Comparison of ENCODE assay signal across 8 mouse cellular contexts in genomic region chr15:77933770-77934169, GRCm38 (mm10). TPM values are rescaled to one million over a fixed set of nuclear protein-coding genes. Genes with fewer than 3 reads are reported as not detected.
DNase-seq lines count a peak whose midpoint lies in the region; ATAC-seq and TF ChIP-seq lines count a peak whose summit lies in the region.

No protein-coding gene starts in this region.

- no peak overlapping the region; the same call in 1 of the 2 replicates for H3K27ac ChIP-seq in bone marrow, adult 2 months (ENCODE audit: control insufficient read depth, insufficient read depth, low read depth, low read length, poor library complexity)
- no peak overlapping the region for H3K27ac ChIP-seq in embryonic fibroblast, embryonic 13.5 days (ENCODE audit: insufficient read depth, low read length)
- no peak overlapping the region for H3K27ac ChIP-seq in heart, embryonic 11.5 days (ENCODE audit: low read depth, low read length)
- H3K27ac ChIP-seq in kidney, embryonic 15.5 days, result no peak overlapping the region
- H3K27ac ChIP-seq in limb, embryonic 15.5 days, result no peak overlapping the region
- H3K27ac ChIP-seq in midbrain, postnatal 0 days (ENCODE audit: low read depth, low read length), result no peak overlapping the region

- TF ChIP-seq POLR2A in bone marrow, adult 2 months (IDR thresholded peaks at IDR 0.05; ENCODE audit: borderline replicate concordance, control insufficient read depth, low read depth, low read length), result no peak; the same call in 1 of the 2 replicates
- no peak for TF ChIP-seq POLR2A in embryonic fibroblast, embryonic 13.5 days (IDR thresholded peaks at IDR 0.05; ENCODE audit: low read depth, low read length)

- peak; percentile 99 for TF ChIP-seq CTCF in bone marrow, adult 2 months (IDR thresholded peaks at IDR 0.05; ENCODE audit: control insufficient read depth, insufficient read depth, low read length)
- peak; percentile 99 for TF ChIP-seq CTCF in embryonic fibroblast, embryonic 13.5 days (IDR thresholded peaks at IDR 0.05; ENCODE audit: borderline replicate concordance, insufficient read depth, low read length)
- TF ChIP-seq CTCF in midbrain, postnatal 0 days (IDR thresholded peaks at IDR 0.05), result peak; percentile 97

- H3K27me3 ChIP-seq in heart, embryonic 11.5 days (ENCODE audit: control insufficient read depth, insufficient read depth, low read length), result no peaks in the 10 kb centered on the region
- no peaks in the 10 kb centered on the region for H3K27me3 ChIP-seq in kidney, embryonic 15.5 days
- H3K27me3 ChIP-seq in limb, embryonic 15.5 days, result no peaks in the 10 kb centered on the region
- no peaks in the 10 kb centered on the region for H3K27me3 ChIP-seq in midbrain, postnatal 0 days (ENCODE audit: insufficient read depth, low read length)

- H3K9ac ChIP-seq in heart, embryonic 11.5 days (ENCODE audit: low read depth, low read length), result no peak overlapping the region
- peak overlapping the region; percentile 29; the same call in 1 of the 2 replicates for H3K9ac ChIP-seq in kidney, embryonic 15.5 days
- H3K9ac ChIP-seq in limb, embryonic 15.5 days, result no peak overlapping the region
- no peak overlapping the region for H3K9ac ChIP-seq in midbrain, postnatal 0 days (replicated peaks; ENCODE audit: low read length, poor library complexity, severe bottlenecking)

- ATAC-seq in heart, embryonic 11.5 days (replicated peaks; ENCODE audit: insufficient number of reproducible peaks, low FRiP score, low TSS enrichment), result no peak
- peak; percentile 24; the same call in 1 of the 2 replicates for ATAC-seq in kidney, embryonic 15.5 days (replicated peaks; ENCODE audit: low FRiP score)
- ATAC-seq in limb, embryonic 15.5 days (ENCODE audit: insufficient number of reproducible peaks, low FRiP score, low TSS enrichment, low read depth), result no peak
- 0 out of 2 replicates have a peak, but pooled peaks have one; percentile 15 for ATAC-seq in midbrain, postnatal 0 days (ENCODE audit: low FRiP score)

- H3K4me2 ChIP-seq in heart, embryonic 11.5 days, result peak overlapping the region; percentile 0
- peak overlapping the region; percentile 47 for H3K4me2 ChIP-seq in kidney, embryonic 15.5 days
- H3K4me2 ChIP-seq in limb, embryonic 15.5 days, result peak overlapping the region; percentile 44
- peak overlapping the region; percentile 36 for H3K4me2 ChIP-seq in midbrain, postnatal 0 days (ENCODE audit: low read depth, low read length, poor library complexity, severe bottlenecking)

- peak; percentile 92 for DNase-seq in 416B (ENCODE audit: low read depth)
- peak; percentile 94 for DNase-seq in midbrain, postnatal 0 days (ENCODE audit: low spot score)
- peak; percentile 98 to 100 for DNase-seq in spleen, postnatal 10 days (ENCODE audit: low spot score in 2 of 2)

- H3K36me3 ChIP-seq in heart, embryonic 11.5 days (ENCODE audit: control insufficient read depth, insufficient read depth, low read length), result no peaks in the 10 kb centered on the region
- H3K36me3 ChIP-seq in kidney, embryonic 15.5 days, result no peaks in the 10 kb centered on the region
- no peaks in the 10 kb centered on the region for H3K36me3 ChIP-seq in limb, embryonic 15.5 days
- no peaks in the 10 kb centered on the region for H3K36me3 ChIP-seq in midbrain, postnatal 0 days (ENCODE audit: insufficient read depth, low read length)

- WGBS in bone marrow, adult 2 months, result under 1% methylated on average over 14 of the region's 14 CpGs
- WGBS in heart, embryonic 11.5 days (ENCODE audit: insufficient replicate concordance), result 2% methylated on average over 14 of the region's 14 CpGs
- 1% methylated on average over 14 of the region's 14 CpGs for WGBS in kidney, embryonic 15.5 days
- WGBS in limb, embryonic 15.5 days, result under 1% methylated on average over 14 of the region's 14 CpGs
- under 1% methylated on average over 14 of the region's 14 CpGs for WGBS in midbrain, postnatal 0 days

- no peak overlapping the region for H3K4me3 ChIP-seq in bone marrow, adult 2 months (replicated peaks; ENCODE audit: control insufficient read depth, low read depth, low read length)
- H3K4me3 ChIP-seq in embryonic fibroblast, embryonic 13.5 days (ENCODE audit: insufficient read depth, low read length), result no peak overlapping the region
- no peak overlapping the region for H3K4me3 ChIP-seq in heart, embryonic 11.5 days (ENCODE audit: low read depth, low read length)
- H3K4me3 ChIP-seq in kidney, embryonic 15.5 days (replicated peaks), result 0 out of 2 replicates have a peak overlapping the region, but pooled peaks have one; percentile 6
- peak overlapping the region; percentile 15 for H3K4me3 ChIP-seq in limb, embryonic 15.5 days
- no peak overlapping the region for H3K4me3 ChIP-seq in midbrain, postnatal 0 days (ENCODE audit: low read depth, low read length)

- H3K4me1 ChIP-seq in bone marrow, adult 2 months (ENCODE audit: control insufficient read depth, insufficient read depth, low read length), result peaks cover 10% of the 10 kb centered on the region
- 0 out of 2 replicates have a peak, but pooled peaks cover 4% of the 10 kb centered on the region for H3K4me1 ChIP-seq in embryonic fibroblast, embryonic 13.5 days (ENCODE audit: control insufficient read depth, insufficient read depth, low read length)
- H3K4me1 ChIP-seq in heart, embryonic 11.5 days (ENCODE audit: control insufficient read depth, insufficient read depth, low read length), result peaks cover 6% of the 10 kb centered on the region; the same call in 1 of the 2 replicates
- H3K4me1 ChIP-seq in kidney, embryonic 15.5 days, result peaks cover 22% of the 10 kb centered on the region
- peaks cover 21% of the 10 kb centered on the region for H3K4me1 ChIP-seq in limb, embryonic 15.5 days
- peaks cover 13% of the 10 kb centered on the region; the same call in 1 of the 2 replicates for H3K4me1 ChIP-seq in midbrain, postnatal 0 days (ENCODE audit: insufficient read depth, low read length)

- no peaks in the 10 kb centered on the region for H3K9me3 ChIP-seq in heart, embryonic 11.5 days (replicated peaks; ENCODE audit: control insufficient read depth, low read length)
- H3K9me3 ChIP-seq in kidney, embryonic 15.5 days (replicated peaks), result no peaks in the 10 kb centered on the region
- no peaks in the 10 kb centered on the region for H3K9me3 ChIP-seq in limb, embryonic 15.5 days
- no peaks in the 10 kb centered on the region for H3K9me3 ChIP-seq in midbrain, postnatal 0 days (ENCODE audit: low read length)

RNA-seq across cellular contexts. Expression of gene Txn2, which starts 5.0 kb away (rescaled TPM):
- 172 and 288 TPM in 2 replicates for polyA plus RNA-seq in bone marrow, adult 2 months (2011; ENCODE audit: insufficient read depth, insufficient read length, low replicate concordance, missing spikeins)
- 229 and 271 TPM in 2 replicates for polyA plus RNA-seq in embryonic fibroblast, embryonic 13.5 days (2011; ENCODE audit: insufficient read length, low read depth, missing spikeins)
- polyA plus RNA-seq in heart, embryonic 11.5 days (2014; fragmentation: Nextera tagmentation; extraction: Ambion mirVana), result 284 and 293 TPM in 2 replicates
- 240 and 253 TPM in 2 replicates for polyA plus RNA-seq in kidney, embryonic 15.5 days (2015; fragmentation: Nextera tagmentation; extraction: Ambion mirVana)
- 231 and 263 TPM in 2 replicates for polyA plus RNA-seq in limb, embryonic 15.5 days (2015; fragmentation: Nextera tagmentation; extraction: Ambion mirVana)
- total RNA-seq in midbrain, postnatal 0 days (2014; rRNA removed), result 39.6 and 39.9 TPM in 2 replicates
- polyA plus RNA-seq in midbrain, postnatal 0 days (2015; fragmentation: Nextera tagmentation; extraction: Ambion mirVana), result 182 and 194 TPM in 2 replicates

RNA-seq across cellular contexts. Expression of gene Foxred2, which starts 22.8 kb away (rescaled TPM):
- polyA plus RNA-seq in bone marrow, adult 2 months (2011; ENCODE audit: insufficient read depth, insufficient read length, low replicate concordance, missing spikeins), result 2.9 and 6.5 TPM in 2 replicates
- polyA plus RNA-seq in embryonic fibroblast, embryonic 13.5 days (2011; ENCODE audit: insufficient read length, low read depth, missing spikeins), result 2.4 and 3.9 TPM in 2 replicates
- 1.2 and 1.7 TPM in 2 replicates for polyA plus RNA-seq in heart, embryonic 11.5 days (2014; fragmentation: Nextera tagmentation; extraction: Ambion mirVana)
- 4.6 and 5.6 TPM in 2 replicates for polyA plus RNA-seq in kidney, embryonic 15.5 days (2015; fragmentation: Nextera tagmentation; extraction: Ambion mirVana)
- 3.7 and 4.2 TPM in 2 replicates for polyA plus RNA-seq in limb, embryonic 15.5 days (2015; fragmentation: Nextera tagmentation; extraction: Ambion mirVana)
- total RNA-seq in midbrain, postnatal 0 days (2014; rRNA removed), result 23.9 and 31.0 TPM in 2 replicates
- polyA plus RNA-seq in midbrain, postnatal 0 days (2015; fragmentation: Nextera tagmentation; extraction: Ambion mirVana), result 10.3 and 11.2 TPM in 2 replicates

RNA-seq across cellular contexts. Expression of gene Eif3d, which starts 36.8 kb away (rescaled TPM):
- polyA plus RNA-seq in bone marrow, adult 2 months (2011; ENCODE audit: insufficient read depth, insufficient read length, low replicate concordance, missing spikeins), result 53.3 and 79.3 TPM in 2 replicates
- polyA plus RNA-seq in embryonic fibroblast, embryonic 13.5 days (2011; ENCODE audit: insufficient read length, low read depth, missing spikeins), result 193 and 194 TPM in 2 replicates
- 188 TPM in 2 replicates for polyA plus RNA-seq in heart, embryonic 11.5 days (2014; fragmentation: Nextera tagmentation; extraction: Ambion mirVana)
- 210 and 223 TPM in 2 replicates for polyA plus RNA-seq in kidney, embryonic 15.5 days (2015; fragmentation: Nextera tagmentation; extraction: Ambion mirVana)
- polyA plus RNA-seq in limb, embryonic 15.5 days (2015; fragmentation: Nextera tagmentation; extraction: Ambion mirVana), result 181 and 188 TPM in 2 replicates
- total RNA-seq in midbrain, postnatal 0 days (2014; rRNA removed), result 133 and 142 TPM in 2 replicates
- 154 and 160 TPM in 2 replicates for polyA plus RNA-seq in midbrain, postnatal 0 days (2015; fragmentation: Nextera tagmentation; extraction: Ambion mirVana)

Comparison
In these comparisons a context has a peak if more than half of its experiments do, and no peak if none do; other contexts are left out.
1. H3K4me3 ChIP-seq: peak in kidney, embryonic 15.5 days (single experiment) and limb, embryonic 15.5 days (single experiment); none in bone marrow, adult 2 months (single experiment), embryonic fibroblast, embryonic 13.5 days (single experiment), heart, embryonic 11.5 days (single experiment) and midbrain, postnatal 0 days (single experiment).
2. ATAC-seq: peak in kidney, embryonic 15.5 days (single experiment) and midbrain, postnatal 0 days (single experiment); none in heart, embryonic 11.5 days (single experiment) and limb, embryonic 15.5 days (single experiment).
3. Peak in every context shown above with its lines, with median percentiles within 50 percentile points of each other: DNase-seq, CTCF ChIP-seq and H3K4me2 ChIP-seq.